Mouse (Mus musculus): ENCODE data around the gene Cpz.
A peak's percentile ranks its signal among the peaks of the same experiment; 100 is the strongest.

Cpz gene

DNA sequence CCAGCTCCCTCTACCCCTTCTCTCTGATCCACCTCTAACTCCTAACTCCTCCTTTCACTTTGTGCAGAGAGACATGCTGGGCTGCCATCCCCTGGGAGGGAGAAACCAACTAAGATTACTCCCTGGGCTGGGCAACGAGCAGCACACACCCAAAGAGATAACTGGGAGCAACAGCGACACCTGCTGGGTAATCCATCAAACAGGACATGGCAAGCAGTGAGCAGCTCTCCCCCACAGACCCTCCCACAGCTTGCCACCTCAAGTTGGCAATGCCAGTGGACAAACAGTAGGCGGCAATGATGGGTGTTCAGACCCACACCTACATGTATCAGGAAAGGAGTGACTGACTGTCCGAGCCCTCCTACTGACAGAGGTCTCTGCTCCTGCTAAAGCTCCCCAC lies 4.9 kb upstream of the Cpz start:
- DNase-seq (ENCODE audit: low read depth, low spot score): peak; percentile 84

DNA sequence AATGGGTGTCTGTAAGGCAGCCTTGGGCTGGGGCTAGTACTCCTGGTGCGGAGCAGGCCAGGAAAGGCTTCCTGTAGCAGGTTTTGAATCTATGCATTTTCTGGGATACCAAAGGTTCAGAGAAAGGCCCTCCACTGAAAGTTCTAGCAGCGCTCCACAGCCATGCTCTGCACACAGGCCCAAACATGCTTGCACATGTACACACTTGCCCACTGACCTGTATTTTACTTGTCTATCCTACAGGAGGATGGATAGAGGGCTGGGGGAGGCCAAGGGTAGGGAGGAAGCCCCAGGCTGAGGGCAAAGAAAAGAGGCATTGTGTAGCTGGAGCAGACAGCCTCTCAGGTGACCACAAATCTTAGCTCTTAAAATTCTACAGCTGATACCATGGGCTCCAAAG lies 1.1 kb downstream of the Cpz start:
- no peak for DNase-seq (ENCODE audit: low read depth, low spot score)

DNA sequence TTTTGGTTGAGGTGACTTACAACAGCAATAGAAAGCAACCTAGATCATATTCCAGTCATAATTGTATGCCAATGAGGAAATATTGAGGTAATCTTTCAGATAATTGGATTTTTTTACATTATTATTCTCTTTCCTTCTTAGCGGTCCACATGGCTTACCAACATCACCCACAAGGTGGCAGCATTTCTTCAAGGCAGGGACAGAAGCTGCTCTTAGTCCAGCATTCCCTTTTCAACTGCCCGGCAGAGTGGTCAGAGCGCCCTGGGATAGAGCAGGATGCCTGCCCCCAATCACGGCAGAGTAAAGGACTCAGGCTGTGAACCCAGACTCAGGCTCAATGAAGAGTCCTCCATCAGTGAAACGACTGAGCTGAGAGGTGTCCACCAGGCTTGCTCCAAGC lies 1.8 kb downstream of the Cpz start:
- DNase-seq (ENCODE audit: low read depth, low spot score): peak; percentile 71

DNA sequence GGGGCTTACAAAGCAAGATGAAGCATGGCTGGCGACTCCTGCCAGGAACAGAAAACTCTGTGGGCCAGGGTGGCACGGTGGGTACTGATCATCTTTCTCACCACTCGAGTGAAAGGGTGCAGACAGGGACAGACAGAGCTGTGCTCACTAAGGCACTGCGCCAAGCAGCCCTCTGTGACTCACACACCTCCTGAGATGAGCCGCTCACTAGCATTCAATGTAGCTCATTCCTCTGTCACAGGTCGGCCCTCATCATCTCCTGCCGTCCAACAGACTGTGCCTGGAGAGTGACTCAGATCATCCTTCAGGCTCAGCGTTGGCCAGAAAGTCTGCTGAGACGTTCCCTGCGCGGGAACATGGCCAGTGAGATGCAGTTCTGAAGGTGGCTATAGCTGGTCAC lies 8.7 kb downstream of the Cpz start:
- no peak for DNase-seq (ENCODE audit: low read depth, low spot score)

DNA sequence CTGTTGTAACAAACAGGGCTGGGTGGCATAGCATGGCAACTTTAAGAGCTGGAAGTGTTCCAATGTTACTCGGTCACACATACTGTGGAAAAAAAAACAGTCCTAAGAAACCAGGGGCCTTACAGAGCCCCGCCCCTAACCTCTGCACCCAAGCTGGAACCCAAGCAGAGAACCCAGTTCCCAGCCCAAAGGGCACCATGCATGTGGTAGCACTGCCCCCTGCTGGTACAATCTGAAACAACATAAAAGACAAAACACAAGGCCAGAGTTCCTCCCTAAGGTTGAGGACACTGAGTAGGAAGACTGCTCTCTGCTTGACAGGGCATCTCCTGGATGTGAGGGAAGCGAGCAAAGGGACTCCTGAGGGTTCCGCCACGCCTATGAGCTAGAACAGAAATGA lies 14.9 kb downstream of the Cpz start:
- peak; percentile 78 for DNase-seq (ENCODE audit: low read depth, low spot score)

DNA sequence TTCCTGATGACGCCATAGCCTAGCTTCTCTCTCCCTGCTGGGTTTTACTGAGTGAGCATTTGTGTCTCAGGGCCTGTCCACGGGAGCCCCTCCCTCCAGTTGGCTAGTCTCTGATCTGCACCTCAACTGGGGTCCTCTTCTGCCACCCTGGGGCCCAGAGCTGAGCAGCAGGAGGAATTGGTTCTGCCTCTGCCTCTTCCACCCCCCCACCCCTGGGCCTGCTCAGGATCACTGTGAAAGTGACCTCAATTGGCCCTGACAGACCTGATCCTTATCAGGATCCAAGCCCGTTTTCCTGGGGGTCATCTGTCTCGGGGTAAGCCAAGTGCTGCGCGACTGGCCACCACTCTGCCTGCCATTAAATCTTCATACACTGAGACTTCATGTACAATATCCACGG lies 20.5 kb downstream of the Cpz start:
- DNase-seq (ENCODE audit: low read depth, low spot score): peak; percentile 54

DNA sequence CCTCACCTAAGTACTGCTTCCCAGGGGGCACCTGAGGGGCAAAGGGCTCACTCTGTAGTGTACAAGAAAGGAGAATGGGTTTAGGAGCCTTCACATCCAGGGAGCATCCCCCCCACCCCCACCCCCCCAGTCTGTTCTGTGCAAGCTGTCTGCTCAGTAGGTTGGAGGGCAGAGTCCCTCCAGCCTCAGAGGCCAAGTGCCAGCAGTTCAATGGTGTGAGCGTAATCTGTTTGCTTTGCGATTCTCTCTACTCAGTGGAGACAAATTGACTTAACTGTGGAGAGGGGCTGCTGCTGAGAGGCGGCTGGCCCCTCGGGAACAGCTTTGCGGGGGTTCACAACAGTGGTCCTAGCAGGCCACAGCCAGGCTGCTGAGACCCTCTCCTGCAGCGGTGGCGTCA lies 28.2 kb downstream of the Cpz start:
- no peak for DNase-seq (ENCODE audit: low read depth, low spot score)

DNA sequence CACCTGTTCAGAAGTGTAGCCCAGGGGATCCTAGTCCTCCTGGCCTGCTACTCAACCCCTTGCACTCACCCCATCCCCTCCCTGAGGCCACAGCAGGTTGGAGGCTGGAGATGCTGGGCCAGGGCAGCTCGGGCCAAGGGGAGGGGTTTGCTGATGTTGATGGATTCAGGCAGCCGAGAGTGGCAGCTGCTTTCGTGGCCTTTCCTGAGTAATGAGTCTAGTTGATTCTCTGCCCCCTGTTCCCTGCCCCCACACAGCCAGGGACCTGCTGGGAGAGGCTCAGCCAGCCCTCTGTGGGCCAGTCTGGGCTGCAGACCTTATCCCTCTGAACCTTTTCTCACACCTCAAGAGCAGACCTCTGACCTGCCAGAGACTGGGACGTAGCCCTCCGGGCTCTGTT lies 29.5 kb downstream of the Cpz start:
- DNase-seq (ENCODE audit: low read depth, low spot score): no peak

DNA sequence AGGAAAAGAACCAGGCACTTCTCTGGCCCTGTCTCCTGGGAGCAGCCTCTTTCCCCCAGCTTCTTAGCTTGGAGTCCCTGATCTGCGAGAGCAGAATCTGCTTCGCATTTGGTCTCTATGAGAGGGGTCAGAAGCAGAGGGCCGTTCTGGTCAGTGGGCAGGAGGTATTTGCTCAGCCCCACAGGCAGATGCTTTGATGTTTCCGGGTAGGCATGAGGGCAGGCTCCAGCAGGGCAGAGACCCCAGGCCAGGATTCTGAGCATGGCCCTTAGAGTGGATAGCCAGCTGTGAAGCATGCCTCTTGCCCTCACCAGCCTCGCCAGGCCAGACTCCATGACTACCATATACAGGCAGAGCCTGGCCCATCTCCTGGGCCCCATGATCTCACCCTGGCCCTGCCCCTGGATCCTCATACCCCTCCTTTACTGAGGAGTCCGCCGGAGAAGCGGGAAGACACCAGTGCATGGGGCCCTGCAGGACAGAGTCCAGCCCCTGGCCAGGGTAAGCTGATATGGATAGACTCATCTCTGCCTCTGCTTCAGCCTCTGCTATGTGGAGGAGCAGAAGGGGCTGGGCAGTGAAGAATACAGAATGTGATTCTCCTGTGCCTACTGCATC lies 30.6 kb downstream of the Cpz start:
- no peak for DNase-seq (ENCODE audit: low read depth, low spot score)

DNA sequence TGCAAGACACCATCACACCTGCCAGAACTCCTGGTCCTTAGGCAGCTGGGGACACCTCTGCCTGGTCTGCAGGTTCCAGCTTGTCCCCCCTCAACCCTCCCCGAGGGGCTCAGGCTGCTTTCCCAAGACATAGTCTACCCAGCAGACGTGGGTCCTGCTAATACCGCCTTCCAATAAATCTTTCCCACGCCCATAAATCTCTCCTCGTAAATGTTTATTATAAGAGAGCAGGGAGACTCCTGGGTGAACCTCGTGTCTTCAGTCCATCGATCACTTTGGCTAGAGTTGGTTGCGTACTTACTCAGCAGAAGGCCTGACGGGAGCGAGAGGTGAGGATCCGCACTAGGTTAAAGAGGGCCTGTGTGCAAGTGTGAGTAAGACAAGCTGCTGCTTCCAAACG lies 31.7 kb downstream of the Cpz start:
- DNase-seq (ENCODE audit: low read depth, low spot score): no peak

DNA sequence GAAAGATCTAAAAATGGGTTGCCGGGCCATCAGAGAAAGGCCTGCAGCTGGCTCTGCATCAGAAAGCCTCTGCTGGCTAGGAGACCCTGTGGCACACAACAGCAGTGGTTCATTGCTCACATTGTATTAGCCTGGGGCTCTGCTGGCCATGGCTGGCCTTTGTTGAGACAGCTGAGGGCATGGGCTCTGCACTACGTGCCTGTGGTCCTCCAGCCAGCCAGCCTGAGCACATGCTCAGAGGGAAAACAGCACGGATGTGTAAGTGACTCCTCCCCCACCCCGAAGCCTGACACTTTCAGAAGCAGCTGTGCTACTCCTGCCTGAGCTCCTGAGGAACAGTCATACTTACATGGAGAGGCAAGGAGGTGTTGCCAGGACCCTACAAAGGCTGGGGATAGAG lies 46.0 kb downstream of the Cpz start:
- no peak for DNase-seq (ENCODE audit: low read depth, low spot score)

DNA sequence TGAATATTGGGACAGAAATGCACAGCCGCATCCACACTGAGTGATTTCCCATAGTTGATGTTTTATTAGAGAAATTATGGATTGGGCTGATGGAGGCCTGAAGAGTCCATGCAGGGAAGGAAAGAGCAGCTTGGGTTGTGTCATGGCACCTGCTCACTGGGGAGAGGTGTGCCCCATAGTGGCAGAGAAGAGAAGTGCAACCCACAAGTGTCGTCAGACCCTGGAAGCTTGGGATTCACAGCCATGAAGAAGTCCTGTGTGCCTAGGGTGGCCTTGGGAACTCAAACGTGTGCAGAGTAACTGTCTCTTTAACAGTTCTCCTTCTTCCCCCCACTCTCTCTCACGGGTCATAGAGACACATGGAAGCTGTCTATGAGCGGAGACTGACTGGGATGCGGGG lies 50.3 kb downstream of the Cpz start:
- DNase-seq (ENCODE audit: low read depth, low spot score): no peak

DNA sequence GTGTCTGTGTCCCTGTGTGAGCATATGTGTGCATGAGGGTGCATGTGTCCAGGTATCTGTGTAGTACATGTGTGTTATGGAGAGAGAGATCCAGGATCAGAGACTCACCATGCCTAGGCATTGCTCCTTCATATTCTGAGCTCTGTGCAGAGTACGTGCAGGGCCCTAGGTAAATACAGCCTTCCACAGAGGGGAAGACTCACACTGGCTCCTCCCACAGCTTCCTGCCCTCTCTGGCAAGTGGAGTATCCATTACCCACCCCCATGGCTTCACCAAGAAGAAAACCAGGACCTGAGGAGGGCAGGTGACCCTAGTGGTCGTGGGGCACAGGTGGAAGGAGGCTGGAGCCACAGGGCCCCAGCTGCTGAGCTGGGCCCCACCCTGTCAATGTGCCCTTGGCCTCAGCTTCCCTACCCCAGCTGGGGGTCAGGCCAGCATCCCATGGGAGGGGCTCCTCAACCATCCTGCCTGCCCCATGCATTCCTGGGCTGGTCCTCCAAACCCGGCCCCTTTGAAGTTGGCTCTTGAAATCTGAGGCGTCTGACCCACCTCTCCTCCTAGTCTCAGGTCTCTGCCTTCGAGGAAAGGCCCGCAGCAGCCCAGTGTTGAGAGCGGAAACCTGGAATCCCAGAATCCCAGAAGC lies 54.5 kb downstream of the Cpz start:
- no peak for DNase-seq (ENCODE audit: low read depth, low spot score)

DNA sequence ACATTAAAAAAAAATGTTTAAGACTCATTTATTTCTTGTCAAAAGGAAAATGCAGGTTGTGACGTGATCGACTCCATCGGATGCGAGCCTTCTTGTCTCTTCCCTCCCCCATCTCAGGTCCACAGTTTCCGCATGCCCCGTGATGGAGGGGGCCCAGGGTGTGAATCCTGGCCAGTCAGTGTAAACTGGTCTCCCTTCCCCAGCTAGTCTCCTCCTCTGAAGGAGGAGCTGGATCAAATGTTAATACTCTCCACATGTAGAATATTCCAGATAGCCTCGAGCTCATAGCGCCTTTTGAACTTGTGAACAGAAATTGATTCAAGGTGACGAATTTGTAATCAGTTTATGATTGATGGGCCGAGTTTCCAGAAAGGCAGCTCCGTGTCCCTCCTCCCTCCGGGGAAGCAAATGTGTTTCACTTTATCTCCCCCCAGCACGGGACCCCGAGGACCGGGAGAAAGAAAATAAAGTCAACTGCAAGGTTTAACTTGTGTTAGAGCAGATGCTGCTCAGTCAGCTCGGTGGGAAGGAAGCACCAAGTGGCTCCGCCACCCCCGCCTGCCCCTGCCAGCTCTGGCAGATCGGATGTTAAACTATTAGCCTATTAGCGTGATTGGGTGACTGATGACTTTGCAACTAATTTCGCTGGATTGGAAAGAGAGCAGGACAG lies 59.4 kb downstream of the Cpz start:
- no peak for DNase-seq (ENCODE audit: low read depth, low spot score)

DNA sequence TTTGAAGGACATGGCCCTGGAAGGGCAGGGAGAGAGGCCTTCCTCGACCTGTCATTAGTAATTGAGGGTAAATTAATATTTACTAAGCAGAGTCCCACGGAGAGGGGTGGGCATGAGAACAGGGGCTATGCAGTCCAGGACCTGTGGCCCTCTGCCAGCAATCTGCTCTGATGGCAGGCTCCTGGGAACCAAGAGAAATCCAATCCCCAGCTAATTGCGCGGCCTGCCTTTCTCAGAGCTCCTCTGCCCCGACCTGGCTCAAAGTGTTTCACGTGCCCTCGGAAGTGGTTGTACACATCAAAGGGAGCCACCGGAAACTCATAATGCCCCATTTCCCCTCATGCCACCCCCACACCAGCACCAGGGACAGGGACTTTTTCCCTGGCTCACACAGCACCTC lies 63.4 kb downstream of the Cpz start:
- DNase-seq (ENCODE audit: low read depth, low spot score): no peak

DNA sequence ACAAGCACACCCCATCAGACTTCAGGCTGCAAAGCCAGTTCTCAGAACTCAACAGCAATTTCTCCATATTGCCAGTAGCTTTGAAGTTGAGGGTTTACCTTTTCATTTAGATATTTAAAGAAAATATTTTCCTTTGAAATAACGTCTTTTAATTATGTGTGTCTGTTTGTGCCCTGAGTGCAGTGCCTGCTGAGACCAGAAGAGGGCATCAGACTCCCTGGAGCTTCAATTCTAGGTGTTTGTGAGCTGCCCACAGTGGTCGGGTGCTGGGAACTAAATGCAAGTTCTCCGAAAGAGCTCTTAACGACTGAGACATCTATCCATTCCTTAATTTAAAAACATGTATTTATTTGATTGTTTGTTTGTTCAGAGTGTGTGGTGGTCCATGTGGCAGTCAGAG lies 65.7 kb downstream of the Cpz start:
- no peak for DNase-seq (ENCODE audit: low read depth, low spot score)

DNA sequence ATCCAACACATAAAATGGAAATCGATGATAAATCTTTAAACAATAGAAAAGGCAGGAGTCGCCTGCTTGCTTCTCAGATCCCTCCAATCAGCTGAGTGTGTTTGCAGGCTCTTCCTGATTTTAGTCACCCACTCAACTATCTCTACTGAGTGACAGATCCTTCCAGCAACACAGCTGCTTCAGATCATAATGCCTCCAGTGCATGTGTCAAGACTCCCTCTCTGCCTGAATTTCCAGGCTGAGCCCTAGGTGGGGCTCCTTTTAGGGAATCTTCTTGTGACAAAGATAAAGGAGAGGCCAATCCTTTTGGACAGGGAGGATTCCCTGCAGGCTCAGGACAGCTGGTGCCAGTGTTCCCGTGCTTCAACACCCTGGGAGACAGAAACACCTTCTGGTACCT lies 67.2 kb downstream of the Cpz start:
- DNase-seq (ENCODE audit: low read depth, low spot score): no peak

DNA sequence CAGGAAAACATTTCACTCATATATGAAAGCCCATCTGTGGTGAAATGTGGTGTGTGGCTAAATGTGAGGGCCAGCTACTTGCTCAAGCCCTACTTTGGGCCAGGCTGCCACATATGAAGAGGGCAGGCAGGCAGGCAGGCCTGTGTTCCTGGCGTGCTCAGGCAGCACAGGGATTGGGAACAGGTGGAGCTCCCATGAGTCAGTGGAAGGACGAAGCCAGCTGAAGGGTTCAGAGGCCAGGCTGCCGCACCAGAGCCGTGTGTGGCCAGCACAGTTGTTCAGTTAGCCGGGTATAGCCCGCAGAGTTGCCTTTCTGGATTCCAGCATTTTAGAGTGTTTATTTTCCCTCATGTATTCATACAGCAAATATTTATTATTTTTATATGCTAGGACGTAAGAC lies 68.1 kb downstream of the Cpz start:
- DNase-seq (ENCODE audit: low read depth, low spot score): no peak

DNA sequence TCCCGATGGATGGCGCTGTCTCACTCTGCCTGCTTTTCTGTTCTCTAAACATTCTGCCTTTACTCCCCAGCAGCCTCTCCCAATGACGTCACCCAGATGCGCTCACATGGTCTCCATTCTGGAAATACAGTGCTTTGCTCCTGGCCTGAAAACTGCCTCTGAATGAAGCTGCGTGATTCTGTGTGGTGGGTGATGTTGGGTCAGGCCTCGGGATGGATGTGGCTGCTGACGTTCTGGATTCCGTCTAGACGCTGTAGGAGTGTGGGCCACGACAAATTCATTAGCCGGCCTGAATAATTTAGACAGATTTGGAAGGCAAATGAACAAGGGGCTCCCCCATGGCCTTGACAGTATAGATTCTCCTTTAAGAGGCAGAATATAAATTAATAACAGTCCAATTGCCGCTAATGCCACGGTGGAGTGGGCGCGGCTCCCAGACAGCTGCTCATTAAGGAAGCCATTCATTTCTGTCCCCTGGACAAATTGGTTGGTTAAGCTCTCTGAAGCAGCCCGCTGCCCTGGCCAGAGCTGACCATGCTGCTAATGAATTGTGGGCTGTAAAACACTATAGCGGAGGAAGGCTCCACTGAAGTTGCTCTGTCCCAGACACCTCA lies 71.2 kb downstream of the Cpz start:
- DNase-seq (ENCODE audit: low read depth, low spot score): no peak

All from retina, postnatal 7 days (tissue).